Mouse (Mus musculus) bone marrow, adult 2 months (tissue): ENCODE data around the gene Gmps.

Experiments
- CTCF ChIP-seq: fragments of 200-500 bp; IDR thresholded peaks from 2 replicates; pipeline ENCODE4 v1.5.1; 2011; ENCODE audit warnings: low read length, control low read depth; ENCODE audit not compliant: control insufficient read depth, insufficient read depth
- POLR2A ChIP-seq: fragments of 200-500 bp; IDR thresholded peaks from 2 replicates; pipeline ENCODE4 v1.6.1; 2011; ENCODE audit warnings: low read depth, mild to moderate bottlenecking, control low read depth, low read length, borderline replicate concordance; ENCODE audit not compliant: control insufficient read depth

DNA sequence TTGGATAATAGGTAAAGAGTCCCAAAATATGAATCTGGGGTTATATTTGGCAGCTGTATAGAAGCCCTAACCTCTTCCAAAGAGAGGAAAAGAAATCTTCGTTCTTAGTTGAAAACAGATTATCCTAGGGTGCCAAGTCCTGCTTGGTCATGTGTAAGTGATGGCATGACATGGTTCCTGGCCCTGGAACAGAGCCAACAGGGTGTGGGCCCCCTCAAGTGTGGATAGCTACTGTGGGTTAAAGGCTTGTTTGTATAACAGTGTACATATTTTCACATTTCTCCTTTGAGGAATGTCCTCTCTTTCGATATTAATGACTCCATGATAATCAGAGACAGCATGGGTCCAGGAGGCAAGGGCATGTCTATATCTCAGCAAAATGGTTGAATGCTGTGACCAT lies 37.0 kb upstream of the Gmps start:
- TF ChIP-seq CTCF (no peak), POLR2A (no peak)
